Mouse (Mus musculus) lung, adult 2 months (tissue): Measurements from ENCODE around the gene Vmn1r197. TPM values are rescaled to one million over a fixed set of nuclear protein-coding genes. Genes with fewer than 3 reads are reported as not detected.
"Not testable (repeated sequence)": the region's sequence is repeated elsewhere in the genome, so short reads cannot be mapped to it uniquely, and the experiment has no call there.

Source experiments
- DNase-seq: peaks from one replicate; pipeline ENCODE4 v3.0.0; 2022
- H3K4me1 ChIP-seq: fragments of 200-500 bp; 2 replicates; pipeline ENCODE4 v1.6.1; 2011; ENCODE audit warnings: low read length; ENCODE audit not compliant: control insufficient read depth, insufficient read depth
- H3K4me3 ChIP-seq: fragments of 200-500 bp; replicated peaks from 2 replicates; pipeline ENCODE3; 2011; ENCODE audit warnings: low read depth, mild to moderate bottlenecking, control low read depth, low read length; ENCODE audit errors: extremely low read depth
- CTCF ChIP-seq: fragments of 200-500 bp; IDR thresholded peaks from 2 replicates; pipeline ENCODE4 v1.5.1; 2011; ENCODE audit warnings: mild to moderate bottlenecking, low read length, control low read depth; ENCODE audit not compliant: insufficient read depth
- POLR2A ChIP-seq: fragments of 200-500 bp; IDR thresholded peaks from 2 replicates; pipeline ENCODE4 v1.6.1; 2011; ENCODE audit warnings: low read depth, mild to moderate bottlenecking, control low read depth, low read length, borderline replicate concordance; ENCODE audit errors: extremely low read depth
- WGBS: fragments of 180-500 bp; shearing (Covaris S2); methylation state at CpG from one replicate; pipeline ENCODE4 v1.1.7; 2018; 5-methylcytosine and 5-hydroxymethylcytosine counted together
- polyA plus RNA-seq: library from polyadenylated mRNA; depleted of rRNA; stranded (reverse); fragments of >200 nt; gene quantifications from 2 replicates; pipeline ENCODE4 v1.2.3, GENCODE M21; 2012; rRNA removed

Vmn1r197 gene
- polyA plus RNA-seq: not detected in 2 replicates

- Histone ChIP-seq H3K4me1 (no peaks in the 10 kb centered on the region), H3K4me3 (no peak within 1 kb of the TSS)
- DNase-seq: no peak
- TF ChIP-seq CTCF (no peak), POLR2A (no peak)
Measured at GRCm38 (mm10) chr13:22324289-22324688, at the start of gene Vmn1r197. Vmn1r197 (plus strand) TSS chr13:22324589.

GRCm38 (mm10) chr13:22284578-22284977 is 39.8 kb upstream of the Vmn1r197 start:
- TF ChIP-seq POLR2A (no peak), CTCF (no peak)
- Histone ChIP-seq H3K4me1 (no peaks in the 10 kb centered on the region), H3K4me3 (no peak overlapping the region)
- DNase-seq: no peak
- WGBS: 47% methylated on average over 2 of the region's 2 CpGs

GRCm38 (mm10) chr13:22289620-22290019 is 34.8 kb upstream of the Vmn1r197 start, which contains the start of gene Vmn1r196:
Vmn1r196 (plus strand) TSS chr13:22289920.
- Histone ChIP-seq H3K4me1 (no peaks in the 10 kb centered on the region), H3K4me3 (no peak within 1 kb of the TSS)
- 63% methylated on average over 2 of the region's 2 CpGs for WGBS
- DNase-seq: no peak
- TF ChIP-seq POLR2A (no peak), CTCF (no peak)

- DNase-seq, H3K4me3 ChIP-seq, H3K4me1 ChIP-seq: not testable (repeated sequence)
- WGBS: 83% methylated on average over 5 of the region's 5 CpGs
Measured at GRCm38 (mm10) chr13:22308075-22308474, 16.3 kb upstream of the Vmn1r197 start.

GRCm38 (mm10) chr13:22315361-22315760 is 9.0 kb upstream of the Vmn1r197 start:
- no peak for DNase-seq

GRCm38 (mm10) chr13:22317366-22317765 is 7.0 kb upstream of the Vmn1r197 start:
- H3K4me1 ChIP-seq: no peaks in the 10 kb centered on the region
- no peak for DNase-seq
- no peak for TF ChIP-seq CTCF
- TF ChIP-seq POLR2A: no peak
- no peak overlapping the region for H3K4me3 ChIP-seq
- WGBS: 73% methylated on average over 2 of the region's 2 CpGs

More at GRCm38 (mm10) chr13:22315361-22315760, 9.0 kb upstream of the Vmn1r197 start:
- 66% methylated on average over 2 of the region's 2 CpGs for WGBS
- no peaks in the 10 kb centered on the region for H3K4me1 ChIP-seq
- TF ChIP-seq CTCF (no peak), POLR2A (no peak)
- no peak overlapping the region for H3K4me3 ChIP-seq

- DNase-seq: no peak
- Histone ChIP-seq H3K4me3 (no peak overlapping the region), H3K4me1 (no peaks in the 10 kb centered on the region)
- TF ChIP-seq POLR2A: no peak
Measured at GRCm38 (mm10) chr13:22320091-22320490, 4.3 kb upstream of the Vmn1r197 start.

GRCm38 (mm10) chr13:22333269-22333668 is 8.9 kb downstream of the Vmn1r197 start:
- no peak for DNase-seq
- 36% methylated on average over 2 of the region's 2 CpGs for WGBS
- no peaks in the 10 kb centered on the region for H3K4me1 ChIP-seq
- no peak for TF ChIP-seq CTCF
- no peak for TF ChIP-seq POLR2A
- H3K4me3 ChIP-seq: no peak overlapping the region

- no peaks in the 10 kb centered on the region for H3K4me1 ChIP-seq
- no peak overlapping the region for H3K4me3 ChIP-seq
- TF ChIP-seq POLR2A (no peak), CTCF (no peak)
- no peak for DNase-seq
- WGBS: 81% methylated on average over 1 of the region's 1 CpGs
Measured at GRCm38 (mm10) chr13:22335565-22335964, 11.2 kb downstream of the Vmn1r197 start.

- Histone ChIP-seq H3K4me1 (no peaks in the 10 kb centered on the region), H3K4me3 (no peak within 1 kb of the TSS)
- WGBS: 23% methylated on average over 1 of the region's 1 CpGs
- TF ChIP-seq CTCF: no peak
- TF ChIP-seq POLR2A: no peak
- DNase-seq: no peak
Measured at GRCm38 (mm10) chr13:22350064-22350463, 25.7 kb downstream of the Vmn1r197 start, which contains the start of gene Vmn1r198. Vmn1r198 (plus strand) TSS chr13:22350364.
